Mouse (Mus musculus) cerebellum, adult 2 months (tissue): ENCODE data around the gene Wfdc16.

Source experiments
- CTCF ChIP-seq: fragments of 200-500 bp; IDR thresholded peaks from 2 replicates; pipeline ENCODE4 v1.5.1; 2011; ENCODE audit warnings: low read depth, mild to moderate bottlenecking, control low read depth, low read length, moderate library complexity, borderline replicate concordance; ENCODE audit not compliant: insufficient read depth
- POLR2A ChIP-seq: fragments of 200-500 bp; IDR thresholded peaks from 2 replicates; pipeline ENCODE4 v1.6.1; 2011; ENCODE audit warnings: low read length, control low read depth, borderline replicate concordance; ENCODE audit not compliant: insufficient read depth

DNA sequence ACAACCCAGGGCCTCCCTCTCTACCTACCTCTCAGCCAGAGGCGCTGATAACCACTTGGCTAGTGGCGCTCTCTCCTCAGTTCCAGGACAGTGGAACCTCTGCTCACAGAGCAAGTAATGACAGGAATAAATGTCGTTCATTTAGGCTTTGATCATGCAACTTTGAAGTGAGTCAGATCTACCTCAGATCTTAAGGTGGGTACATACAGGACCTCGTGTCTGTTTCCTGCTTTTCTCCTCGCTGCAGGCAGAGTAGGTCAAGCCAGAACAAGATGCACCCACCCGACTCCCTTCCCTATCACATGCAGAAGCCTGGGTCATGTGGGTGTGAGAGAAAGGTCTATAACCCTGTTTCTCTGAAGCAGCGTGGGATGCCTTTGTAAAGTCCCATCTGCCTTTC is 35.4 kb upstream of the Wfdc16 start, which contains the start of gene Wfdc11:
- TF ChIP-seq POLR2A (no peak), CTCF (no peak)
